Mouse (Mus musculus) erythroblast, embryonic 14.5 days (primary cell): ENCODE data around the gene Psat1. TPM values are rescaled to one million over a fixed set of nuclear protein-coding genes. Genes with fewer than 3 reads are reported as not detected.

Experiments
- H3K27me3 ChIP-seq: 2 replicates; pipeline ENCODE4 v1.6.1; 2012; ENCODE audit warnings: inconsistent platforms; ENCODE audit not compliant: control insufficient read depth
- H3K36me3 ChIP-seq: 2 replicates; pipeline ENCODE4 v1.6.1; 2012; ENCODE audit warnings: mild to moderate bottlenecking, inconsistent platforms; ENCODE audit not compliant: control insufficient read depth
- H3K4me1 ChIP-seq: 2 replicates; pipeline ENCODE4 v1.6.1; 2012; ENCODE audit warnings: inconsistent platforms; ENCODE audit not compliant: control insufficient read depth
- H3K4me3 ChIP-seq: replicated peaks from 2 replicates; pipeline ENCODE3; 2012; ENCODE audit warnings: moderate library complexity, mild to moderate bottlenecking, inconsistent platforms
- H3K9me3 ChIP-seq: 2 replicates; pipeline ENCODE4 v1.6.1; 2012; ENCODE audit warnings: low read length, inconsistent platforms, mixed read lengths; ENCODE audit not compliant: control insufficient read depth
- GATA1 ChIP-seq: IDR thresholded peaks from 2 replicates; pipeline ENCODE4 v1.6.1; 2012; ENCODE audit warnings: low read length, inconsistent platforms, mixed read lengths
- TAL1 ChIP-seq: IDR thresholded peaks from 3 replicates; pipeline ENCODE4 v1.6.1; 2012; ENCODE audit warnings: low read length, inconsistent platforms, mixed read lengths
- polyA plus RNA-seq: library from polyadenylated mRNA; stranded (reverse); fragments of >175 nt; gene quantifications from 2 replicates; pipeline ENCODE4 v1.2.3, GENCODE M21; 2012

The Psat1 gene
- polyA plus RNA-seq, 1 experiment = 0.14 TPM

DNA sequence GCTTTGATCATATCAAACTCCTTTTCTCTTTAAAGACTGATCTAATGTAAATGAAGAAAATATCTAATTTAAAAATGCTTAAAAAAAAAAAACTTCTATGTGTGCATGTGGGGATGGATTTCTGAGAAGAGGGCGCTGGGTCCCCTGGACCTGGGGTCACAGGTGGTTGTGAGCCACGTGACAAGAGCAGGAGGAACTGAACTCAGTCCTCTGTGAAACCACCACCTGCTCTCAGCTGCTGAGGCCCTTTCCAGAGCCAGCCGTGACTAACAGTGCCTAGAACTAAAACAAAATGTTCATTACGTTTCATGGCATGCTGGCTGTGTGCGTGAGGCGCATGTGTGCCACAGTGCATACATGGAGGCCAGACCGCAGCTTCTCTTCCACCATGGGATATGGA lies 17.4 kb upstream of the Psat1 start:
- Histone ChIP-seq H3K9me3 (no peaks in the 10 kb centered on the region), H3K4me3 (no peak overlapping the region), H3K36me3 (peaks cover 55% of the 10 kb centered on the region), H3K27me3 (no peaks in the 10 kb centered on the region), H3K4me1 (no peaks in the 10 kb centered on the region)
- TF ChIP-seq TAL1 = no peak
- TF ChIP-seq GATA1 = no peak

DNA sequence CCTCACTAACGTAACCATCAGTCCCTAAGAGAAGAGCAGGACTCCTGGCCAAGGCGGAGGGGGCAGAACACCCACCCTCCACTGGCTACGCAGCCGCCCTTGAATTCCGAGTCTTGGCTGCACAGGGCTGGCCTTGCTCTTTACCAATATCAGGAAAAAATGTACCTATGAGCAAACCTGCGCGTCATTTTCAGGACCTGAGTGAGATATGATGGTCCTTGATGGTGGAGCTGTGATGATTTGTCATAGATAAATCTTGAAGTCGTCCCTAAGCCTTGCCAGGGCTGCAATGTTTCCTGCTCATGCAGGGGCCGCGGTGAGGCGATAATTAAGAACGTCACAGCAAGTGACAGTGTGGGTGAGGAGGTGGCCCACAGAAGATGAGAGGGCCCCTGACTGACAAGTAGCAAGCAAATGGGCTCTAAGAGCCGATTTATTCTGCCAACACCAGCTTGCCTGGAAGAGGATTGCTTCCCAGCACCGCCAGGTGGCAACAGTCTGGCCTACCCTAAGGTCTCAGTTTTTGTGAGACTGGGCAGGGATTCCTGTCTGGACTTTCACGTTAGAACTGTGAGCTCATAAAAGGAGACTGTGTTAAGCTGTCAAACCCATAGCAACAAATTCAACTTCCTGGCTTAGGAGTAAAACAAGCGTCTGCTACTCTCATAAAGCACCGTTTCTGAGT lies 16.0 kb upstream of the Psat1 start:
- no peaks in the 10 kb centered on the region for H3K4me1 ChIP-seq
- no peaks in the 10 kb centered on the region for H3K9me3 ChIP-seq
- H3K27me3 ChIP-seq = no peaks in the 10 kb centered on the region
- H3K4me3 ChIP-seq = no peak overlapping the region
- peaks cover 52% of the 10 kb centered on the region for H3K36me3 ChIP-seq
- TF ChIP-seq TAL1 (no peak), GATA1 (no peak)

DNA sequence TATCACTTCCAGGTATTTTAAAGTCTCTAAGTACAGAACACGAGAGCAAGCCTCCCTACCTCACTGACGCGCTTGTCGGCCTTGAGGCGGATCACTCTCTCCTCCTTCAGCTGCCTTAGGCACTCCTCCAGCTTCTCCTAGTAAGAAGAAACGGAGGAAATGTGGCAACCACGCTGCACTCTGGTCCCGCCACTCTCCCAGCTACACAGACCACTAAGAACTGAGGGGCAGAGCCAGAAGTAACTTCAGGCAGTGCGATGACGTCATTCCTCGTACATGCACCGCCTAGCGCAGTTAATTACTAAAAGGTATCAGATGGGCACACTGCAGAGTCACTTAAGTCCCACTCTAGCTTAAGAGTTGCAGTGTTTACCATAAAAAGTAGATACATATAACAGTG lies 15.2 kb upstream of the Psat1 start:
- H3K36me3 ChIP-seq = peaks cover 52% of the 10 kb centered on the region
- no peak overlapping the region for H3K4me3 ChIP-seq
- H3K27me3 ChIP-seq = no peaks in the 10 kb centered on the region
- H3K9me3 ChIP-seq = no peaks in the 10 kb centered on the region
- H3K4me1 ChIP-seq = no peaks in the 10 kb centered on the region
- TF ChIP-seq GATA1 = no peak
- no peak for TF ChIP-seq TAL1

DNA sequence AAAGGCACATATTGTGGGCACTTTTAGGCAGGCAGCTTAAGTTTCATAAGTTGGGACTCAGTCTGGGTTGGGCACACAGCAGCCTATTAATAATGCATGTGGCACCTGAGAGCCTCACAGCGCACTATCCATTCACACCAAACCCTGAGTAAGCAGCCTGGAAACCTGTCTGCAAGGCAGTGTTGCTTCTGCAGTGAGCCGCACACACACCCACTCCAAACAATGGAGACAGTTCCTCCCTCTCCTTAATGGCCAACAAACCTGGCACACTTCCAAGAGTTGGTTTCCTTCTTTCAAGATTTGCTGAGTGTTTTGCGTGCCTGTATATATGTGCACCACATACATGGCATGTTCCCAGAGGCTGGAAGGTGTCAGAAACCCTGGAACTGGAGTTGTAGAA lies 3.1 kb upstream of the Psat1 start:
- Histone ChIP-seq H3K36me3 (peaks cover 6% of the 10 kb centered on the region; the same call in 1 of the 2 replicates), H3K4me3 (no peak overlapping the region), H3K9me3 (no peaks in the 10 kb centered on the region), H3K27me3 (no peaks in the 10 kb centered on the region), H3K4me1 (no peaks in the 10 kb centered on the region)
- no peak for TF ChIP-seq GATA1
- TF ChIP-seq TAL1 = no peak

DNA sequence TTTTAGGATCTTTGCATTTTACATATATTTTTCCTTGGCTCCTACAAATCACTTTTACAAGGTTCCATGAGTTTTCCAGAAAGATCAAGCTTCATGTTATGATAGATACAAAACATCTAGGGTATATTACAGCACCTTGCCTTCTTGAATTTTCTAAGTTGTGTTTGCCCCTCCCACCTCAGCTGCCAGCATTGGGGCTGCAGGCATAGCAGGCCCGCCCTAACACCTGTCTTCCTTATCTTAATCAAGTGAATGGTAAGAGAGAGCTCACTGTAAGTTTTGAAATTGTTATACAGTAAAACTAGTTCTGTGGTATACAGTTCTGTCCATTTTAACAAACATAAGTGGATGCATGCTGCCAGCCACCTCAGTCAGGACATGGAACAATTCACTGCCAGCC lies 1.7 kb upstream of the Psat1 start:
- Histone ChIP-seq H3K27me3 (no peaks in the 10 kb centered on the region), H3K4me3 (no peak overlapping the region), H3K4me1 (no peaks in the 10 kb centered on the region), H3K36me3 (no peaks in the 10 kb centered on the region), H3K9me3 (no peaks in the 10 kb centered on the region)
- TF ChIP-seq TAL1 (no peak), GATA1 (no peak)

DNA sequence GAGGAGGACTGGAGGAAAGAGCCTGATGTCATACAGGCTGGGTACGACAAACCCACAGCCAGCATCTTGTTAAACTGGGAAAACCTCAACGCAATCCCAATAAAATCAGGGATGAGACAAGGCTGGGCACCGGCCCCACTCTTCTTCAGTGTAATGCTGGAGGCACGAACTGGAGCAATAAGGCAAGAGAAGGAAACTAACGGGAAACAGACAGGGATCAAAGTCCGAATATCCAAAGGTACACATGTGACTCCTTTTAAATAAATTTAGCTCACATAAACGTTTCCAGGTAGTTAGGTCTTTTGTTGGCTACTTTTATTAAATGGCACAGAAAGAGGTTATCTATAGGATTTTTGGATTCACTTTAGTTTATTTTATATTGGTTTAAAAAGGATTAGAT lies 1.3 kb upstream of the Psat1 start:
- TF ChIP-seq TAL1 = no peak
- TF ChIP-seq GATA1 = no peak

DNA sequence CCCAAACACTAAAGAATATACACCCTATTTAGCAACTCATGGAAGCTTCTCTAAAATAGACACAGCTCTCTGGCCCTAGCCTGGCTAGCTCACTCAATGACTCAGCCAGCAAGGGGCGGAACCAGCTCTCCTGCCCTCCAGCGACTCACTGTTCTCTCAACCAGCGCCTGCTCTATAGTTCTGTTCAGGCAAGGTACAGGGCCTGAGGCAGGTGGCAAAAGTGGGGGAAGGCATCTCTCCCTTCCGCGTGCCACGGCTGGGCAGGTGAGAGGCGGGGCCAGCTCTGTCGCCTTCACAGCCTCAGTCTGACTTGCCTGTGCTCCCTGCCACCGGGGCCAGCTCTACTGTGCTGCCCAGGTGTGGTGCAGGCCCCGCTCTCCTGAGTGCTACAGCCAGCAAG lies 474 bp downstream of the Psat1 start:
- TF ChIP-seq GATA1 = no peak
- TF ChIP-seq TAL1 = no peak
- Histone ChIP-seq H3K9me3 (no peaks in the 10 kb centered on the region), H3K27me3 (no peaks in the 10 kb centered on the region), H3K4me3 (no peak overlapping the region), H3K4me1 (no peaks in the 10 kb centered on the region), H3K36me3 (no peaks in the 10 kb centered on the region)

More for the DNA sequence above, 1.3 kb upstream of the Psat1 start:
- Histone ChIP-seq H3K27me3 (no peaks in the 10 kb centered on the region), H3K9me3 (no peaks in the 10 kb centered on the region), H3K4me1 (no peaks in the 10 kb centered on the region), H3K36me3 (no peaks in the 10 kb centered on the region), H3K4me3 (no peak overlapping the region)

DNA sequence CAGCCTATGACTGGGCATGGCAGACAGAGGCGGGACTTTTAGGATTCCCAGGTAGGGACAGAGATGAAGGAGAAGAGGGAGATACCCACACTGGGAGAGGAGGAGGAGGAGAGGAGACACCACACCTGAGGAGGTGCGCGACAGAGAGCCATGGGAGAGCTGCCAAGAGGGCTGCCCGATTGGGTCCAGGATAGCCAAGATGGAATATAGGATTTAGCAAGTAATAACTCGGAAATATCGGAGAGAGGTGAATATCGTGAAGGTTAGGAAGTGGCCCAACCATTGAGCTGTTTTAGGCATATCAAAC lies 4.1 kb downstream of the Psat1 start:
- TF ChIP-seq TAL1 (no peak), GATA1 (no peak)
- Histone ChIP-seq H3K4me3 (no peak overlapping the region), H3K9me3 (no peaks in the 10 kb centered on the region), H3K36me3 (no peaks in the 10 kb centered on the region), H3K27me3 (no peaks in the 10 kb centered on the region), H3K4me1 (no peaks in the 10 kb centered on the region)

DNA sequence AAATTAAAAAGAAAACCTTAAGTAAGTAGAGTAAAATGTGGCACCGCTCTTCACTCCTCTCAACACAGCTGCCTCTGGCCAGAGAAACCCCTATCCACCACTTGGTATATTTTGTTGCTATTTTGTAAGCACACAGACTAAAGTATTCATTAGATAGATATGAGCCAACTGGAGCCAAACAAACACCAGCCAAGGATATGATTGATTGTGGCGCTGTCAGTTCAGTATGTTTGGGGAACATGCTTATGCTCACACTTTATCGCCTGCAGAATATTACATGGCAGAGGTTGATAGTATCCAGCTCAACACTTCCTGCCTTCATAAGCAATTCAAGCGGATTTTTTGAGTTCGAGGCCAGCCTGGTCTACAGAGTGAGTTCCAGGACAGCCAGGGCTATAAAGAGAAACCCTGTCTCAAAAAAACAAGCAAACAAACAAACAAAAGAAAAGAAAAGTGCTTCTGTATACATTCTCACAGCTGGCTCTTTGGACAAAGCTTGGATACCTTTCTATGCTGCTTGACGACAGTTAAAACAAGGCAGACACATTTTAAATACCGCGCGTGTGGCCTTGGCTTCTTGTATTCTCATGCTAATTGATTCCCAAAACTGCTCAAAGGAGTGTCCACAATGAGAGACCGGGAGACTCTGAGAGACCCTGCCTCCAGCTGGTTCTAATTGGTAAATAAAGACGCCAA lies 4.6 kb downstream of the Psat1 start:
- TF ChIP-seq TAL1 = no peak
- TF ChIP-seq GATA1 = no peak
- no peak overlapping the region for H3K4me3 ChIP-seq
- no peaks in the 10 kb centered on the region for H3K27me3 ChIP-seq
- no peaks in the 10 kb centered on the region for H3K36me3 ChIP-seq
- no peaks in the 10 kb centered on the region for H3K9me3 ChIP-seq
- H3K4me1 ChIP-seq = no peaks in the 10 kb centered on the region
